Mouse (Mus musculus): ENCODE data around the gene Stoml1. TPM values are rescaled to one million over a fixed set of nuclear protein-coding genes. Genes with fewer than 3 reads are reported as not detected.

Stoml1 gene
- polyA plus RNA-seq, 1 experiment from 2014 or later = 6.7 TPM

- no peak for TF ChIP-seq CTCF (IDR thresholded peaks at IDR 0.05; ENCODE audit: low read depth)
- TF ChIP-seq EP300 (IDR thresholded peaks at IDR 0.05; ENCODE audit: low read depth) = no peak
- ATAC-seq (peak; percentile 66; the same call in 1 of the 2 replicates), DNase-seq (no peak)
- 0 out of 2 replicates have a peak overlapping the region, but pooled peaks have one; percentile 26 for H3K4me2 ChIP-seq (ENCODE audit: low read depth, low read length)
- H3K27ac ChIP-seq (ENCODE audit: low read depth) = peak overlapping the region; percentile 80
- H3K27me3 ChIP-seq (ENCODE audit: insufficient read depth, low read length) = no peaks in the 10 kb centered on the region
- peaks cover 80% of the 10 kb centered on the region for H3K36me3 ChIP-seq (replicated peaks; ENCODE audit: insufficient read depth, low read length)
- no peak overlapping the region for H3K4me3 ChIP-seq (ENCODE audit: low read depth, low read length)
- 42% methylated on average over 5 of the region's 5 CpGs for WGBS (ENCODE audit: insufficient replicate concordance)
- no peaks in the 10 kb centered on the region for H3K9me3 ChIP-seq (ENCODE audit: low read length)
- H3K4me1 ChIP-seq (ENCODE audit: insufficient read depth) = peaks cover 10% of the 10 kb centered on the region
- H3K9ac ChIP-seq (replicated peaks) = no peak overlapping the region
These were observed 20.6 kb upstream of the Stoml1 start for GRCm38 (mm10) chr9:58232374-58232773.

GRCm38 (mm10) chr9:58234502-58235015 is 18.4 kb upstream of the Stoml1 start:
- no peak overlapping the region for H3K4me3 ChIP-seq (ENCODE audit: low read depth, low read length)
- no peak for DNase-seq
- H3K27me3 ChIP-seq (ENCODE audit: insufficient read depth, low read length) = no peaks in the 10 kb centered on the region
- ATAC-seq = no peak
- 95% methylated on average over 28 of the region's 28 CpGs for WGBS (ENCODE audit: insufficient replicate concordance)
- H3K4me1 ChIP-seq (ENCODE audit: insufficient read depth) = peaks cover 10% of the 10 kb centered on the region
- no peak overlapping the region for H3K9ac ChIP-seq (replicated peaks)
- no peak for TF ChIP-seq CTCF (IDR thresholded peaks at IDR 0.05; ENCODE audit: low read depth)
- no peak for TF ChIP-seq EP300 (IDR thresholded peaks at IDR 0.05; ENCODE audit: low read depth)
- H3K4me2 ChIP-seq (ENCODE audit: low read depth, low read length) = no peak overlapping the region
- H3K27ac ChIP-seq (ENCODE audit: low read depth) = no peak overlapping the region
- H3K36me3 ChIP-seq (replicated peaks; ENCODE audit: insufficient read depth, low read length) = peaks cover 62% of the 10 kb centered on the region
- H3K9me3 ChIP-seq (ENCODE audit: low read length) = no peaks in the 10 kb centered on the region

GRCm38 (mm10) chr9:58241780-58242485 is 11.0 kb upstream of the Stoml1 start:
- H3K36me3 ChIP-seq (replicated peaks; ENCODE audit: insufficient read depth, low read length) = peaks cover 44% of the 10 kb centered on the region
- H3K27me3 ChIP-seq (ENCODE audit: insufficient read depth, low read length) = no peaks in the 10 kb centered on the region
- ATAC-seq = peak; percentile 50
- no peak overlapping the region for H3K4me3 ChIP-seq (ENCODE audit: low read depth, low read length)
- H3K27ac ChIP-seq (ENCODE audit: low read depth) = peak overlapping the region; percentile 17; the same call in 1 of the 2 replicates
- H3K9me3 ChIP-seq (ENCODE audit: low read length) = no peaks in the 10 kb centered on the region
- TF ChIP-seq EP300 (IDR thresholded peaks at IDR 0.05; ENCODE audit: low read depth) (no peak), CTCF (IDR thresholded peaks at IDR 0.05; ENCODE audit: low read depth) (no peak)
- H3K4me2 ChIP-seq (ENCODE audit: low read depth, low read length) = peak overlapping the region; percentile 44
- WGBS (ENCODE audit: insufficient replicate concordance) = 48% methylated on average over 9 of the region's 9 CpGs
- H3K9ac ChIP-seq (replicated peaks) = 0 out of 2 replicates have a peak overlapping the region, but pooled peaks have one; percentile 17
- peaks cover 38% of the 10 kb centered on the region for H3K4me1 ChIP-seq (ENCODE audit: insufficient read depth)
- peak; percentile 53 for DNase-seq

- Histone ChIP-seq H3K36me3 (replicated peaks; ENCODE audit: insufficient read depth, low read length) (peaks cover 38% of the 10 kb centered on the region), H3K27ac (ENCODE audit: low read depth) (peak overlapping the region; percentile 17; the same call in 1 of the 2 replicates), H3K4me2 (ENCODE audit: low read depth, low read length) (peak overlapping the region; percentile 44), H3K27me3 (ENCODE audit: insufficient read depth, low read length) (no peaks in the 10 kb centered on the region), H3K9me3 (ENCODE audit: low read length) (no peaks in the 10 kb centered on the region), H3K9ac (replicated peaks) (0 out of 2 replicates have a peak overlapping the region, but pooled peaks have one; percentile 17), H3K4me3 (ENCODE audit: low read depth, low read length) (no peak overlapping the region), H3K4me1 (ENCODE audit: insufficient read depth) (peaks cover 41% of the 10 kb centered on the region)
- no peak for ATAC-seq
- no peak for DNase-seq
- no peak for TF ChIP-seq EP300 (IDR thresholded peaks at IDR 0.05; ENCODE audit: low read depth)
- no peak for TF ChIP-seq CTCF (IDR thresholded peaks at IDR 0.05; ENCODE audit: low read depth)
- 61% methylated on average over 5 of the region's 5 CpGs for WGBS (ENCODE audit: insufficient replicate concordance)
These were observed 10.3 kb upstream of the Stoml1 start for GRCm38 (mm10) chr9:58242696-58243095.

GRCm38 (mm10) chr9:58243696-58244095 is 9.3 kb upstream of the Stoml1 start:
- 71% methylated on average over 6 of the region's 6 CpGs for WGBS (ENCODE audit: insufficient replicate concordance)
- H3K4me2 ChIP-seq (ENCODE audit: low read depth, low read length) = 0 out of 2 replicates have a peak overlapping the region, but pooled peaks have one; percentile 35
- no peak for TF ChIP-seq CTCF (IDR thresholded peaks at IDR 0.05; ENCODE audit: low read depth)
- TF ChIP-seq EP300 (IDR thresholded peaks at IDR 0.05; ENCODE audit: low read depth) = no peak

GRCm38 (mm10) chr9:58246083-58246591 is 6.8 kb upstream of the Stoml1 start:
- H3K4me2 ChIP-seq (ENCODE audit: low read depth, low read length) = peak overlapping the region; percentile 84
- H3K4me1 ChIP-seq (ENCODE audit: insufficient read depth) = peaks cover 52% of the 10 kb centered on the region
- TF ChIP-seq CTCF (IDR thresholded peaks at IDR 0.05; ENCODE audit: low read depth) (no peak), EP300 (IDR thresholded peaks at IDR 0.05; ENCODE audit: low read depth) (peak; percentile 88)
- ATAC-seq = no peak
- H3K4me3 ChIP-seq (ENCODE audit: low read depth, low read length) = peak overlapping the region; percentile 80
- H3K36me3 ChIP-seq (replicated peaks; ENCODE audit: insufficient read depth, low read length) = peaks cover 27% of the 10 kb centered on the region
- DNase-seq = no peak
- no peaks in the 10 kb centered on the region for H3K9me3 ChIP-seq (ENCODE audit: low read length)
- H3K27ac ChIP-seq (ENCODE audit: low read depth) = peak overlapping the region; percentile 56; the same call in 1 of the 2 replicates
- H3K9ac ChIP-seq (replicated peaks) = peak overlapping the region; percentile 52
- no peaks in the 10 kb centered on the region for H3K27me3 ChIP-seq (ENCODE audit: insufficient read depth, low read length)
- WGBS (ENCODE audit: insufficient replicate concordance) = 26% methylated on average over 4 of the region's 4 CpGs

More at GRCm38 (mm10) chr9:58243696-58244095, 9.3 kb upstream of the Stoml1 start:
- ATAC-seq (no peak), DNase-seq (no peak)
- Histone ChIP-seq H3K27me3 (ENCODE audit: insufficient read depth, low read length) (no peaks in the 10 kb centered on the region), H3K4me1 (ENCODE audit: insufficient read depth) (peaks cover 44% of the 10 kb centered on the region), H3K4me3 (ENCODE audit: low read depth, low read length) (no peak overlapping the region), H3K9ac (replicated peaks) (0 out of 2 replicates have a peak overlapping the region, but pooled peaks have one; percentile 4), H3K27ac (ENCODE audit: low read depth) (no peak overlapping the region), H3K9me3 (ENCODE audit: low read length) (no peaks in the 10 kb centered on the region), H3K36me3 (replicated peaks; ENCODE audit: insufficient read depth, low read length) (peaks cover 38% of the 10 kb centered on the region)

Measured in liver, postnatal 0 days (tissue).